Mouse (Mus musculus) ES-E14 (cell line): Measurements from ENCODE around the gene Zfp64.

Source experiments
- HCFC1 ChIP-seq: IDR thresholded peaks from 2 replicates; pipeline ENCODE4 v1.6.1; 2012; ENCODE audit warnings: low read length, inconsistent platforms, borderline replicate concordance; ENCODE audit not compliant: insufficient read depth
- ZNF384 ChIP-seq: IDR thresholded peaks from 2 replicates; pipeline ENCODE4 v1.6.1; 2012; ENCODE audit warnings: low read depth, low read length, inconsistent platforms

DNA sequence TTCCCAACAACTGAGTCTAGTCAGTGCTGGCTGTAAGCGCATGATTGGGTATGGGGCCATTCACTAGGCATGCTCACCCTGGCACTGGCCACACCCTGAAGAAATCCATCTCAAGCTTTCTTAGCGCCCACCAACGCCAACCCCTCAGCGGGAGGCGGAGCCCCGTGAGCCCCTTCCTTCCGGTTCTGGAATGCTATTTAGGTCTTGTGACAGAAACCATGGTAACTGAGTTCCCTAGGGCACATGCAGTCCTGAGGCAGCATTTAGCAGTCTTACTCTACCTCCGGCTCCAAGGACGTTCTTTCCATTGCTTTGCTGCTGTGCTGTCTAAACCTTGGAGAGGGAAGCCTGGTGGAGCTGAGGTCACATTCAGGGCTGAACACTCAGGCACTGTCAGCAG lies 22.6 kb upstream of the Zfp64 start:
- TF ChIP-seq ZNF384 (no peak), HCFC1 (no peak)
